Mouse (Mus musculus): ENCODE data around the gene Rps26.
"Not testable (repeated sequence)": the region's sequence is repeated elsewhere in the genome, so short reads cannot be mapped to it uniquely, and the experiment has no call there.

Gene Rps26

DNA sequence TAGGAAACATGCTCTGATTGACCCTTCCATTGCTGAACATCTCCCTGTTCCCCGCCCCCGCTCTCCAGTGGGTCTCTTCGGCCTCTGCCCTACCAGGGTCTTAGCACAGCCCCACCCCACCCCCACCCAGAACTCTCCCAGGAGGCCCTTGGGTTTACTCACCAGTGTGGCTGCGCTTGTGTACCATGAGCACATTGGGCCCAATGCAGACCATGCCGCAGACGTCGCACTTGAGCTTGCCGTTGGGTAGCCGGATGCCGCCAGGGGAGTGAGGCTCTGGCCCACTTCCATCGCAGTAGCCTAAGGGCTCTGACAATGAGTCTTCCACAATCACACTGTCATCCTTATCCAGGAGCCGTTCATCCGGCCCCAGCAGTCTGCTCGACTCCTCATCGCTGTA, 14.3 kb upstream of the Rps26 start:
- DNase-seq, result no peak

- DNase-seq, result no peak
These were observed 13.5 kb upstream of the Rps26 start for GRCm38 (mm10) chr10:128639999-128640398.

GRCm38 (mm10) chr10:128637011-128637410, 10.5 kb upstream of the Rps26 start:
- no peak for DNase-seq

DNA sequence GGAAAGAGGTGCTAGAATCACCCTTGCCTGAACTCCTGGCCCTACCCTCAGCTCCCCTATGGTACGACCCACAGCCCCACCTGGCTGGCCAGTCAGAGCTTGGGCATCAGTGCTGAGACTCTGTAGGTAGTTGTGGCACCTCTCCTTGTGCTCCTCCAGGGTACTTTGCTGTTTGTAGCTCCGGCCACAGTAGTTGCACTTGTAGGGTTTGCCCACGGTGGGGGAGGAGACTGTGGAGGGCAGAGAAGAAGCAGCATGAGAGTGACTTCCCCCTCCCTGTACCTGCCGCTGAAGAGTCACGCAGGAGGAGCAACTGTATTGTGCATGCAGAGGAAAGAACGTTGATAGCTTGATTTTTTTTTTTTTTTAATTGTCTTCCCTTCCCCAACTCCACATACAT, 10.0 kb upstream of the Rps26 start:
- peak; percentile 75 for DNase-seq

GRCm38 (mm10) chr10:128635697-128636096, 9.2 kb upstream of the Rps26 start:
- DNase-seq, result no peak

GRCm38 (mm10) chr10:128631571-128631970, 5.0 kb upstream of the Rps26 start:
- DNase-seq, result no peak

- DNase-seq, result not testable (repeated sequence)
These were observed 3.8 kb upstream of the Rps26 start for GRCm38 (mm10) chr10:128630306-128630705.

DNA sequence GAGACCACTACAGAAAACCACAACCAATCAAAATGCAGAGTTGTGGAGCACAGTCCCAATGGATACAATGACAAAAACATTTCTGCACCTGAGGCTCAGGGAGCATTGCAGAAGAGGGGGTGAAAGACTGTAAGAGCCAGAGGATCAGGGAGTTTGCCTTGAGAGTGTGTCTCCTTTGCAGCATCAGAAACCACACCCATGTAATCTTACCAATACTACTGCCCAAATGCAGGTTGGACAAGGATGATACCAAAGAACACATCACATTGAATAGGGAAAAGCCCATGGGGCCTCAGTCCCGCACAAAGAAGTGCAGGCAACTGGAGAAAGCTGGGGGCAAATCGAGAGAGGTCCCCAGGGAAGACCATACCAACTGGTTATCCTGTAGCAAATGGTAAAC, 3.2 kb upstream of the Rps26 start:
- DNase-seq, result no peak

- DNase-seq, result no peak
These were observed 1.1 kb upstream of the Rps26 start for GRCm38 (mm10) chr10:128627398-128628317.

- no peak for DNase-seq
These were observed 1.2 kb downstream of the Rps26 start for GRCm38 (mm10) chr10:128625287-128625894.

- DNase-seq, result not testable (repeated sequence)
These were observed 3.4 kb downstream of the Rps26 start for GRCm38 (mm10) chr10:128623106-128623613.

- DNase-seq, result no peak
These were observed 3.8 kb downstream of the Rps26 start for GRCm38 (mm10) chr10:128622702-128623101.

DNA sequence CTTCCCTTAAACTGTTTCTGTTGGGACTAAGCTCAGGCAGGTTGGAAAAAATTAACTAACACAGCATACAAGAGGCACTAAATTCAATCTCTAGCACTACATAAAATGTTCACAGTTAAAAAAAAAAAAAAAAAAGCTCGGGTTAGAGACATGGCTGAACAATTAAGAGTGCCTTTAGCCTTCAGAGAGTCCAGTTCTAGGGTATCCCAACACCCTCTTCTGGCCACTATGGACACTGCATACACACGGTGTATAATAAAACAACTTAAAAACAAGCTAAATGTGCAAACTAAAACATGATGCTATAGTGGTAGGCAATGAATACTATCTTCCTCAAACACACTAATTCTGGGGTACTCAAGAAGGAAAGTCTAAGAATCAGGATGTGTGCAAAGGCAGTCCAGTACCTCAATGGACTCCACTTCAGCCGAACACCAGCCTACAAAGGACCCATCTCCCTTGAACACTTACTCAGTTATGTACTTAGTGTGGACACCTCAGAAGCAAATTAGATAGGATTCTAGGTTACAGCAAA, 4.5 kb downstream of the Rps26 start:
- DNase-seq, result no peak

DNA sequence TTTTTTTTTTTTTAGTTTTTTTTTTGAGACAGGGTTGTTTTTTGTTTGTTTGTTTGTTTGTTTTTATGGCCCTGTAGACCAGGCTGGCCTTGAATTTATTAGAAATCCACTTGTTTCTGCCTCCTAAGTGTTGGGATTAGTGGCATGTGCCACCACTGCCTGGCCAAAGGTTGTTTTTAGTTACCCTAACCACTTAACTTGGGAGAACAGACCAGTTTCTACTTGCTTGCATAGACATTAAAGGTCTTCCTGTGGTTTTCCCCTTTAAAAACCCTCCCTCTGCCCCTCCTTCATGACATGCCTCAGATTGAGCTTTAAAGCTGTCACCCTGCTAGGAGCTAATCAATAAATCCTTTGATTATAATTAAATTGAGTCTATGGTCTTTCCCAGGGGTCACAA, 6.3 kb downstream of the Rps26 start:
- no peak for DNase-seq

DNA sequence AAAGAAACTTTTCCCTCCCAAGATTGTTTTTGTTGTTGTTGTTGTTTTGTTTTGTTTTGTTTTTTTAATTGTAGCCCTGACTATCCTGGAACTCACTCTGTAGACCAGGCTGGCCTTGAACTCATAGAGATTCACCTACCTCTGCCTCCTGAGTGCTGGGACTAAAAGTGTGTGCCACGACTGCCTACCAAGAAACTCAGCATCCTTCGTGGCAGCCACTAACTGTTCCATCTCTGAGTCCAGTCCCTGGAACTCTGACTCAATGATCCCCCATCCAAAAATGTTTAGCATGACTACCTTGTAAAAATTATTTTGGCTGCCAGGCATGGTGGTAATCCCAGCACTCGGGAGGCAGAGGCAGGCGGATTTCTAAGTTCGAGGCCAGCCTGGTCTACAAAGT, 7.4 kb downstream of the Rps26 start:
- not testable (repeated sequence) for DNase-seq

DNA sequence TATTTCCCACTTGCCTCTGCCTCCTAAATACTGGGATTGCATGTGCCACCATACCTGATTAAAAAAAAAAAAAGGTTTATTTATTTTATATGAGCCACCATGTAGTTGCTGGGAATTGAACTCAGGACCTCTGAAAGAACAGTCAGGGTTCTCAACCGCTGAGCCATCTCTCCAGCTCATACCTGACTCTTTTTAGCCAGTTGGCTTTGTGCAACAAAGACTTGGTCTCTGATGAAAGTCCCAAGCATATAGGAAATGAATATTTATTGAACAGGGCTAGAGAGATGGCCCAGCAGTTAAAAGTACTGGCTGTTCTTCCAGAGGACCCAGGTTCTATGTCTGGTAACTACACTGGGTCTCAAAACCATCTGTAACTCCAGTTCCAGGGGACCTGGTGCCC, 8.0 kb downstream of the Rps26 start:
- no peak for DNase-seq

- not testable (repeated sequence) for DNase-seq
These were observed 10.6 kb downstream of the Rps26 start for GRCm38 (mm10) chr10:128615798-128616448.

- no peak for DNase-seq
These were observed 11.6 kb downstream of the Rps26 start for GRCm38 (mm10) chr10:128614934-128615333.

DNA sequence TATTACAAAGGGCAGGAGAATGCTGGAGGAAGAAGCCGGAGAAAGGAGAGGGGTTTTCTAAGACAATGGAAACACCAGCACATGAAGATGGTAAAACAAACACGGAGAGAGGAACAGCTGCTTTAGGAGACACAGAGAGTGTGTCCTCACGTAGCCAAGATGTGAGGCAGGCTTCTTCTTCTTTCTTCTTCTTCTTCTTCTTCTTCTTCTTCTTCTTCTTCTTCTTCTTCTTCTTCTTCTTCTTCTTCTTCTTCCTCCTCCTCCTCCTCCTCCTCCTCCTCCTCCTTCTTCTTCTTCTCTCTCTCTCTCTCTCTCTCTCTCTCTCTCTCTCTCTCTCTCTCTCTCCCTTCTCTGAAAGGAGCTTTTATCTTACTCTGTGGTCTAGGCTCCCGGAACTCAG, 12.7 kb downstream of the Rps26 start:
- not testable (repeated sequence) for DNase-seq

- DNase-seq, result no peak
These were observed 13.4 kb downstream of the Rps26 start for GRCm38 (mm10) chr10:128613154-128613440.

GRCm38 (mm10) chr10:128612433-128613153, 14.0 kb downstream of the Rps26 start:
- DNase-seq, result no peak

DNA sequence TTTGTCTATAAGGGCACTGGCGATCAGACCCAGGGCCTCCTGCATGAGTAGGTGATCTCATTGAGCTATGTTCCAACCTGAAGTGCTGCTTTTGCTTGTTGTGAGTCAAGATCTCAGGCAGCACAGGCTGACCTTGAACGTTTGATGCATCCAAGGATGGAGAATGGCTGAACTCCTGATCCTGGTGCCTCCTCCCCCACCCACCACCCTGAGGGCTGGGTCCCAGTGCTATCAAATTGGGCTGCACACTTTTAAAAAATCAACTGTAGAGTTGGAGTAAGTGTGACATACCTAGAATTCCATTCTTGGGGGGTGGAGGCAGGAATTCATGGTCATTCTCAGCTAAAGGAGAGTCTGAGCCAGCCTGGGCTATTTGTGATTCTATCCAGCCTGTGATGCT, 20.1 kb downstream of the Rps26 start:
- DNase-seq, result no peak

Data from heart, adult 11 months (tissue).